Mouse (Mus musculus): ENCODE results near the gene Coro2a.
"Not testable (repeated sequence)": the region's sequence is repeated elsewhere in the genome, so short reads cannot be mapped to it uniquely, and the experiment has no call there.

DNA sequence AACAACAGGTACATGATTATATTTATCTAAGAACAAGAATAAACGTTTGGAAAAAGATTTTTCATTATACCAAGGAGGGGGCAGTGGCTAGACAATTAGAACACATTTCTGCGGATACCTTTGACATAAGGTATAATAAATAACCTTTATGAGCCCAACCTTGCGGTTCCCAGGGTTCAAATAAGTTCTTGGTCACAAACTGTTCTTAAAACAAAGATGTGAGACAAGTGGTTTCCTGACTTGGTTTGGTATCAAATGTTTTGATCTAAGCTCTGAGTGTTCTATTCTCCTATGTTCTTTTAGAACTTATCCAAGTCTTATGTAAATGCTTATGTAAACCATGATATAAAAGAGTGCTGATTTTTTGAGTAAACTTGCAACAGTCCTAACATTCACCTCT is 17.5 kb downstream of the Coro2a start:
- not testable (repeated sequence) for TF ChIP-seq CTCF (IDR thresholded peaks at IDR 0.05; ENCODE audit: extremely low read depth, insufficient read depth, insufficient read length, insufficient replicate concordance); POLR2A (IDR thresholded peaks at IDR 0.05; ENCODE audit: low read depth, low read length)
